Mouse (Mus musculus) MEL (cell line): Measurements from ENCODE around the gene Lurap1l.

Experiments
- HCFC1 ChIP-seq: IDR thresholded peaks from 2 replicates; pipeline ENCODE4 v1.6.1; 2012; ENCODE audit warnings: low read depth, mild to moderate bottlenecking, inconsistent platforms, low read length, improper control_type of control experiment, moderate library complexity
- POLR2A ChIP-seq, 2 experiments: IDR thresholded peaks; 2 replicates each; pipeline ENCODE4 v1.6.1; 2011 to 2012; ENCODE audit warnings: low read length in 2 of 2, mild to moderate bottlenecking in 2 of 2, control low read depth in 1 of 2, improper control_type of control experiment in 1 of 2, low read depth in 1 of 2, moderate library complexity in 1 of 2; ENCODE audit not compliant: control insufficient read depth in 1 of 2, insufficient read depth in 1 of 2, poor library complexity in 1 of 2
- SIN3A ChIP-seq: IDR thresholded peaks from 2 replicates; pipeline ENCODE4 v1.6.1; 2012; ENCODE audit warnings: low read length, improper control_type of control experiment, inconsistent platforms

DNA sequence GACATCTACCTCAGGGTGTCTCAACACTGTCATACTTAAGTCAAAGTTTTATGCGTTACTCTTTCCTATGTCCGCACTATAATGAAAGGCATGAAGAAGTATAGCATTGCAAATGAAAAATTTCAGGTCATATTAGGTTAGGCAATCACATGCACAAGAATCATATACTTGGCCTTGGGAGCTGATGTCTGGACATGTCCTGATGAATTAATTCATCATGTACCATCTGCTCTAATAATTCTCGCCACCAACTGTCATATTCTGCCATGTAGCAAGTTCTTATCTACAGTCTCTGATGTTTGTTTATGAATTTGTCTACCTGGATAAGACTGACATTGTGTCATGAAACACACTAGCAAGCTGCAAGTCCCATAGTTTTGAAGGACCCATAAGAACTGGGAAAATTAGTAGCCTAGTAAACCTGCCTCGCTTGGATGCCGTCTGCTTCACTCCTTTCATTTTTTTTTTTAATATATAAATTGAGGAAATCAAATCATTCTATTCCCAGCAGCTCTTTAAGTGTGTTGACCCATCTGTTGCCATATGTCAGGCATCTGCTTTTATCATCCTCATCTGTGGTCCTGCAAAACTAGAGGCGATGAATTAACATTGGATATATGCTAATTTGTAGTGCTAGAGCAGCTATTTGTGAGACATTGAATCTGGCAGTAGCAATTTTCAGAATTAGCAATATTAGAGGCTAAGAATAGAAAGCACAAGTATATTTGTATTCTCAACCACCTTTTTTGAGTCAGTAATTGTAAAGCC is 15.5 kb downstream of the Lurap1l start:
- TF ChIP-seq SIN3A (no peak), POLR2A (IDR thresholded peaks at IDR 0.05; ENCODE audit: control insufficient read depth in 1 of 2, insufficient read depth in 1 of 2, low read depth in 1 of 2, low read length in 2 of 2, poor library complexity in 1 of 2) (no peak), HCFC1 (no peak)
